Mouse (Mus musculus): ENCODE results near the gene Chrd.

Gene Chrd

GRCm38 (mm10) chr16:20710370-20710769, 22.6 kb upstream of the Chrd start:
- in situ Hi-C loops (cut with MboI; ENCODE audit: low sequenced_read_pairs) = no loop called here

GRCm38 (mm10) chr16:20710810-20711209, 22.1 kb upstream of the Chrd start:
- in situ Hi-C loops (cut with MboI; ENCODE audit: low sequenced_read_pairs) = no loop called here

GRCm38 (mm10) chr16:20712190-20712589, 20.7 kb upstream of the Chrd start:
- in situ Hi-C loops (cut with MboI; ENCODE audit: low sequenced_read_pairs) = no loop called here

GRCm38 (mm10) chr16:20712889-20713288, 20.0 kb upstream of the Chrd start:
- in situ Hi-C loops (cut with MboI; ENCODE audit: low sequenced_read_pairs) = no loop called here

- in situ Hi-C loops (cut with MboI; ENCODE audit: low sequenced_read_pairs) = no loop called here
Observed at GRCm38 (mm10) chr16:20714307-20715080, 18.4 kb upstream of the Chrd start.

GRCm38 (mm10) chr16:20715161-20715560, 17.8 kb upstream of the Chrd start:
- in situ Hi-C loops (cut with MboI; ENCODE audit: low sequenced_read_pairs) = no loop called here

- in situ Hi-C loops (cut with MboI; ENCODE audit: low sequenced_read_pairs) = no loop called here
Observed at GRCm38 (mm10) chr16:20715566-20715965, 17.4 kb upstream of the Chrd start.

GRCm38 (mm10) chr16:20715976-20716840, 16.7 kb upstream of the Chrd start:
- in situ Hi-C loops (cut with MboI; ENCODE audit: low sequenced_read_pairs) = no loop called here

GRCm38 (mm10) chr16:20716841-20717180, 16.1 kb upstream of the Chrd start:
- in situ Hi-C loops (cut with MboI; ENCODE audit: low sequenced_read_pairs) = no loop called here

- in situ Hi-C loops (cut with MboI; ENCODE audit: low sequenced_read_pairs) = no loop called here
Observed at GRCm38 (mm10) chr16:20717181-20717977, 15.5 kb upstream of the Chrd start, which contains the start of the genes Polr2h and Clcn2. Gene Polr2h, plus strand, starts transcription at chr16:20717665. Gene Clcn2, minus strand, starts transcription at chr16:20717746.

GRCm38 (mm10) chr16:20717978-20718670, 14.8 kb upstream of the Chrd start:
- in situ Hi-C loops (cut with MboI; ENCODE audit: low sequenced_read_pairs) = no loop called here

GRCm38 (mm10) chr16:20721808-20722207, 11.1 kb upstream of the Chrd start:
- in situ Hi-C loops (cut with MboI; ENCODE audit: low sequenced_read_pairs) = no loop called here

- in situ Hi-C loops (cut with MboI; ENCODE audit: low sequenced_read_pairs) = no loop called here
Observed at GRCm38 (mm10) chr16:20722736-20723135, 10.2 kb upstream of the Chrd start.

- in situ Hi-C loops (cut with MboI; ENCODE audit: low sequenced_read_pairs) = no loop called here
Observed at GRCm38 (mm10) chr16:20723247-20723646, 9.7 kb upstream of the Chrd start.

- in situ Hi-C loops (cut with MboI; ENCODE audit: low sequenced_read_pairs) = no loop called here
Observed at GRCm38 (mm10) chr16:20724338-20724748, 8.6 kb upstream of the Chrd start.

- in situ Hi-C loops (cut with MboI; ENCODE audit: low sequenced_read_pairs) = no loop called here
Observed at GRCm38 (mm10) chr16:20725321-20725720, 7.6 kb upstream of the Chrd start.

GRCm38 (mm10) chr16:20725750-20726149, 7.2 kb upstream of the Chrd start:
- in situ Hi-C loops (cut with MboI; ENCODE audit: low sequenced_read_pairs) = no loop called here

- in situ Hi-C loops (cut with MboI; ENCODE audit: low sequenced_read_pairs) = no loop called here
Observed at GRCm38 (mm10) chr16:20726384-20726783, 6.5 kb upstream of the Chrd start.

GRCm38 (mm10) chr16:20730293-20730711, 2.6 kb upstream of the Chrd start:
- in situ Hi-C loops (cut with MboI; ENCODE audit: low sequenced_read_pairs) = no loop called here

- in situ Hi-C loops (cut with MboI; ENCODE audit: low sequenced_read_pairs) = no loop called here
Observed at GRCm38 (mm10) chr16:20731688-20732087, 1.2 kb upstream of the Chrd start.

All from CH12F3 (cell line).